Comparison of ENCODE assay signal across 13 mouse cellular contexts in the genomic region with DNA sequence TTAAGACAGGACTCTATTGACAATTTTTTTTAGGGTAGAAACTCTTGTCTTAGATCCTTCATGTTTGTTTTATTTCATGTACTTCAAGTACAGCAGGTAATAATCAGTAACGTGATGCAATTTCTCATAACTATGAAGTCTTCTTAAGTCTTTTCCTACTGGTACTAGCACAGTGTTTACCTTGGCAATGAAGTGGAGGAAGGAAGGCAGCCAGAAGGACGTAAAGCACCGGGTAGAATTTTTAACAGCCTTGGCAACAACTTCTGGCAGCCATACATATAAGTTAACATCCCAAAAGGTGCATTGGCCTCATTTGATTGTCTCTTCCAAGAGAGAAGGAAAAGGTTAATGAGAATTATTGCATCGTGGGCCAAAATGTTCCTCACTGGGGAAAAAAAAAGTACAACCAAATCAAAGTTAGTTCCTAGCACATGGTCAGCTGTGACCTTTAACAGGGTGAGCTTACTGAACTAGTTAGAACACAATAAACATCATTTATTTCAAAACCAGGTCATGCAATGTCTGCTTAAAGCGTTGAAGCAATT.
"Had no signal": no experiment of that assay in that cellular context is flagged by ENCODE, and none has a peak within 500 bp of the region (broad histone marks: within the 10 kb centered on the region; RNA-seq: fewer than 3 reads in every experiment).

No protein-coding gene starts in this region.

- H3K27ac ChIP-seq: kidney, postnatal 0 days; limb, embryonic 15.5 days; liver, embryonic 12.5 days; liver, embryonic 15.5 days; lung, embryonic 15.5 days; stomach, embryonic 15.5 days had no signal

- H3K27me3 ChIP-seq: limb, embryonic 15.5 days; liver, embryonic 12.5 days; liver, embryonic 15.5 days; lung, embryonic 15.5 days; stomach, embryonic 15.5 days had no signal

- H3K36me3 ChIP-seq: limb, embryonic 15.5 days; liver, embryonic 12.5 days; liver, embryonic 15.5 days; lung, embryonic 15.5 days; stomach, embryonic 15.5 days had no signal

- H3K4me3 ChIP-seq: limb, embryonic 15.5 days; liver, embryonic 12.5 days; liver, embryonic 15.5 days; lung, embryonic 15.5 days; stomach, embryonic 15.5 days had no signal

- ATAC-seq: intestine, postnatal 0 days; liver, embryonic 12.5 days had no signal

- H3K9ac ChIP-seq: limb, embryonic 15.5 days; liver, embryonic 12.5 days; liver, embryonic 15.5 days; lung, embryonic 15.5 days; stomach, embryonic 15.5 days had no signal

- H3K4me2 ChIP-seq: limb, embryonic 15.5 days; liver, embryonic 12.5 days; liver, embryonic 15.5 days; lung, embryonic 15.5 days; midbrain, embryonic 11.5 days; stomach, embryonic 15.5 days had no signal

- DNase-seq: kidney, adult 2 months; kidney, postnatal 36 days; left cerebral cortex, postnatal 4 days; midbrain, embryonic 14.5 days; thymus, postnatal 36 days had no signal

- H3K4me1 ChIP-seq: limb, embryonic 15.5 days; liver, embryonic 12.5 days; liver, embryonic 15.5 days; lung, embryonic 15.5 days; stomach, embryonic 15.5 days had no signal

- H3K9me3 ChIP-seq: limb, embryonic 15.5 days; liver, embryonic 12.5 days; liver, embryonic 15.5 days; lung, embryonic 15.5 days; stomach, embryonic 15.5 days had no signal
